Mouse (Mus musculus): Measurements from ENCODE around the gene Rasal2.

DNA sequence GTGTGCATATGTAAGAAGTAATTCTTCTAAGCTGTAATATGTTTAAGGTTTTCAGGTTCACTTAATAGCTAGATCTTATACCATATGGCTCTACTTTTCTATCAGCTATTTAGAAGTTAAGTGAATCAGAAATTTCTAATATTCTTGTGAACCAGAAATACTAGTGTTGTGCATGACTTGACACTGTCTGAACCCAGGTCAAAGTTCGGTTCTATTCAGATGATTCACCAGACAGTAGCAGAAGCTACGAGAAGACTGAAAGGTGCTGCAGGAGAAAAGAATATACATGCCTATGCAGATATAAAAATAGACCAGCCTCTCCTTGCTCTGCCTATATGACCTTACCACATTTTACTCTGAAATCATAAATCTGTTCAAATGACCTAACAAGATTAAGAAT lies 182.0 kb downstream of the Rasal2 start:
- TF ChIP-seq ZC3H11A (IDR thresholded peaks at IDR 0.05; ENCODE audit: borderline replicate concordance, low read depth, low read length): no peak
- TF ChIP-seq MAFK (IDR thresholded peaks at IDR 0.05; ENCODE audit: insufficient read depth, low read depth, low read length): no peak
